Mouse (Mus musculus) heart, adult 10 weeks (tissue): ENCODE results near the gene Ppp2r5e. TPM values are rescaled to one million over a fixed set of nuclear protein-coding genes. Genes with fewer than 3 reads are reported as not detected.

Experiments
- polyA plus RNA-seq: library from polyadenylated mRNA; stranded (reverse); fragments of 350-450 nt; fragmentation: Illumina TruSeq; extraction: RNeasy Lipid Tissue Mini Kit (QIAGEN cat#74804); gene quantifications from one replicate; pipeline ENCODE4 v1.2.3, GENCODE M21; 2014; ENCODE audit warnings: low read depth, low replicate concordance

Gene Ppp2r5e
- polyA plus RNA-seq = 25.7 TPM

GRCm38 (mm10) chr12:75596154-75597002, at the start of gene Ppp2r5e:
Gene Ppp2r5e (minus strand): TSS chr12:75596245.

GRCm38 (mm10) chr12:75416681-75417080, 179.4 kb downstream of the Ppp2r5e start, which contains the start of gene Gphb5:
Gene Gphb5 (minus strand): TSS chr12:75416781.

Other genes starting within 250 kb of the Ppp2r5e start
- gene Gphb5, start 179.5 kb downstream of the Ppp2r5e start, polyA plus RNA-seq = not detected
- gene Wdr89, start 73.3 kb upstream of the Ppp2r5e start, polyA plus RNA-seq = 3.8 TPM
- 21.4 TPM for gene Sgpp1, start 139.5 kb upstream of the Ppp2r5e start, polyA plus RNA-seq
- 33.0 TPM for gene Syne2, start 221.9 kb upstream of the Ppp2r5e start, polyA plus RNA-seq